Mouse (Mus musculus) lung, postnatal 0 days (tissue): ENCODE data around the gene Chrnb1. TPM values are rescaled to one million over a fixed set of nuclear protein-coding genes. Genes with fewer than 3 reads are reported as not detected.

Experiments used
- ATAC-seq: fragments of 200-750 bp; cut with Nextera tagmentation; 2 replicates; pipeline ENCODE4 v1.8.0; 2017; ENCODE audit warnings: moderate library complexity
- DNase-seq: peaks from one replicate; pipeline ENCODE4 v3.0.0-alpha.2; 2016; ENCODE audit warnings: low spot score
- H3K27ac ChIP-seq: fragments of 300-500 bp; sonication (generic); 2 replicates; pipeline ENCODE4 v1.5.1; 2014; ENCODE audit warnings: antibody characterized with exemption, mild to moderate bottlenecking, low read length, mixed read lengths
- H3K27me3 ChIP-seq: fragments of 300-500 bp; sonication (generic); replicated peaks from 2 replicates; pipeline ENCODE4 v1.6.1; 2014; ENCODE audit warnings: low read length, mixed read lengths; ENCODE audit not compliant: insufficient read depth
- H3K36me3 ChIP-seq: fragments of 300-500 bp; sonication (generic); 2 replicates; pipeline ENCODE4 v1.6.1; 2014; ENCODE audit warnings: low read length, mixed read lengths; ENCODE audit not compliant: insufficient read depth
- H3K4me1 ChIP-seq: fragments of 300-500 bp; sonication (generic); 2 replicates; pipeline ENCODE4 v1.6.1; 2014; ENCODE audit warnings: antibody characterized with exemption, low read depth, low read length, mixed read lengths; ENCODE audit not compliant: insufficient read depth
- H3K4me2 ChIP-seq: fragments of 300-500 bp; sonication (generic); replicated peaks from 2 replicates; pipeline ENCODE4 v1.6.1; 2014; ENCODE audit warnings: low read depth, mild to moderate bottlenecking, low read length, moderate library complexity, mixed read lengths
- H3K4me3 ChIP-seq: fragments of 300-500 bp; sonication (generic); 2 replicates; pipeline ENCODE4 v1.5.1; 2014; ENCODE audit warnings: low read depth, low read length
- H3K9ac ChIP-seq: fragments of 300-500 bp; sonication (generic); replicated peaks from 2 replicates; pipeline ENCODE4 v1.6.1; 2014; ENCODE audit warnings: low read depth, mild to moderate bottlenecking
- H3K9me3 ChIP-seq: fragments of 300-500 bp; sonication (generic); 2 replicates; pipeline ENCODE4 v1.6.1; 2016; ENCODE audit warnings: low read length, mixed read lengths
- CTCF ChIP-seq: IDR thresholded peaks from 2 replicates; pipeline ENCODE4 v1.5.1; 2016; ENCODE audit warnings: antibody characterized with exemption, mild to moderate bottlenecking
- EP300 ChIP-seq: IDR thresholded peaks from 2 replicates; pipeline ENCODE4 v1.6.1; 2016; ENCODE audit warnings: antibody characterized with exemption, mild to moderate bottlenecking, control low read depth
- WGBS: fragments of 180-500 bp; shearing (Covaris S2); extraction: QIAGEN DNeasy Blood & Tissue Kit; methylation state at CpG from one replicate; pipeline ENCODE4 v1.1.7; 2014; 5-methylcytosine and 5-hydroxymethylcytosine counted together
- polyA plus RNA-seq: library from polyadenylated mRNA; unstranded; fragments of >200 nt; fragmentation: Nextera tagmentation; extraction: Ambion mirVana; gene quantifications from 2 replicates; pipeline ENCODE4 v1.2.1, GENCODE M21; 2015

Gene Chrnb1
- polyA plus RNA-seq, 1 experiment from 2014 or later: 16.2 TPM

DNA sequence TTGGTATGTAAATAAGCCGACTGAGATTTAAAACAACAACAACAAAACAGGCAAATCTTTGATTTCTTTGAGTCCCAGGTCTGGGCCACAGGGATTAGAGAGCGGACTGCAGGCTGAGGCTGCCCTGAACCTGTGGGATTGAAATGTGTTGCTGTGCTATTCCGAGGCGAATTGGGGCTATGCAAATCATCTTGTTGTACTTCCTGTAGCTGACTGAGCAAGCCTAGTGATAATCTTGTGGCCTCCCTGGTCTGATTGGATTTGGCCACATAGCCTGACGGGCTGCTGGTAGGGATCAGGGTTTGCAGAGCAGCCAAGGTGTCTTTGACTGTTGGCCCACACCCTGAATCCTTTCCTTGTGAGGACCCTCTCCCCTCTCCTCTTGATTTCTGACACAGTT is 20.8 kb downstream of the Chrnb1 start:
- TF ChIP-seq CTCF: no peak
- TF ChIP-seq EP300: no peak
- Histone ChIP-seq H3K4me3 (no peak overlapping the region), H3K36me3 (no peaks in the 10 kb centered on the region), H3K9me3 (no peaks in the 10 kb centered on the region), H3K4me1 (no peaks in the 10 kb centered on the region), H3K9ac (no peak overlapping the region), H3K27ac (no peak overlapping the region), H3K27me3 (no peaks in the 10 kb centered on the region), H3K4me2 (no peak overlapping the region)
- DNase-seq (no peak), ATAC-seq (no peak)
- 62% methylated on average over 5 of the region's 5 CpGs for WGBS

GRCm38 (mm10) chr11:69767625-69767909 is 28.2 kb downstream of the Chrnb1 start:
- H3K4me3 ChIP-seq: peak overlapping the region; percentile 97; the same call in 1 of the 2 replicates
- WGBS: 41% methylated on average over 4 of the region's 4 CpGs
- H3K4me2 ChIP-seq: peak overlapping the region; percentile 57
- no peaks in the 10 kb centered on the region for H3K27me3 ChIP-seq
- ATAC-seq (peak; percentile 38), DNase-seq (peak; percentile 69)
- peak overlapping the region; percentile 99; the same call in 1 of the 2 replicates for H3K27ac ChIP-seq
- H3K36me3 ChIP-seq: no peaks in the 10 kb centered on the region
- TF ChIP-seq EP300: peak; percentile 68; the same call in 1 of the 2 replicates
- no peak for TF ChIP-seq CTCF
- H3K9ac ChIP-seq: 0 out of 2 replicates have a peak overlapping the region, but pooled peaks have one; percentile 3
- H3K4me1 ChIP-seq: peaks cover 13% of the 10 kb centered on the region; the same call in 1 of the 2 replicates
- no peaks in the 10 kb centered on the region for H3K9me3 ChIP-seq

GRCm38 (mm10) chr11:69766872-69767624 is 28.7 kb downstream of the Chrnb1 start:
- ATAC-seq: 0 out of 2 replicates have a peak, but pooled peaks have one; percentile 12
- peak; percentile 44 for DNase-seq
- no peaks in the 10 kb centered on the region for H3K9me3 ChIP-seq
- H3K27me3 ChIP-seq: no peaks in the 10 kb centered on the region
- H3K4me2 ChIP-seq: peak overlapping the region; percentile 57
- peak overlapping the region; percentile 99 for H3K9ac ChIP-seq
- H3K27ac ChIP-seq: peak overlapping the region; percentile 99
- no peak for TF ChIP-seq CTCF
- TF ChIP-seq EP300: no peak; the same call in 1 of the 2 replicates
- 42% methylated on average over 13 of the region's 13 CpGs for WGBS
- peak overlapping the region; percentile 97 for H3K4me3 ChIP-seq
- H3K36me3 ChIP-seq: no peaks in the 10 kb centered on the region
- H3K4me1 ChIP-seq: peaks cover 13% of the 10 kb centered on the region; the same call in 1 of the 2 replicates

DNA sequence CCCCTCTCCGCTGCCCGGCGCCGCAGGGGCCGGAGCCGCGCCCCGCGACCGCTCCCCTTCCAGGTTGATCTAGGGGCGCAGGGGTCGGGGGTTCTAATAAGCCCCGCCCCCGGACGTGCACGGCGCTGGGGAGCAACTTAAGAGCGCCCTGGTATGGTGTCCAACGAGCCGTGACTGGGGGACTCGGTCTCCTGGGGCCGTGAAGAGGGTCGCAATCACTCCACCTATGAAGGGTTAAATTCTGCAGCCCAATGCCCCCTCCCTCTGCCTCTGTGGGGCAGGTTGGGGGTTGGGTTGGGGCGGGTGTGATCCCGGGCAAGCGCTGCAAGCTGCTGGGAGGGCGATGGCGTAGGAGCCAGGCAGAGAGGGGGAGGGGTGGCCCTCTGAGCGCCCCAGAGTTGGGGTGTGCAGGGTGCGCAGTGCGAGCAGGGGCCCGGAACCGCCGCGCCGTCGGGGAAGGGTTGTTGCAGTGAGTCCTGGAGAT is 29.6 kb downstream of the Chrnb1 start:
- peak overlapping the region; percentile 57 for H3K4me2 ChIP-seq
- peak overlapping the region; percentile 99 for H3K27ac ChIP-seq
- H3K36me3 ChIP-seq: no peaks in the 10 kb centered on the region
- ATAC-seq: peak; percentile 87
- peaks cover 13% of the 10 kb centered on the region; the same call in 1 of the 2 replicates for H3K4me1 ChIP-seq
- H3K27me3 ChIP-seq: no peaks in the 10 kb centered on the region
- TF ChIP-seq CTCF: peak; percentile 20; the same call in 1 of the 2 replicates
- no peak for TF ChIP-seq EP300
- no peaks in the 10 kb centered on the region for H3K9me3 ChIP-seq
- H3K4me3 ChIP-seq: peak overlapping the region; percentile 97
- peak overlapping the region; percentile 99 for H3K9ac ChIP-seq
- peak; percentile 87 for DNase-seq
- WGBS: 1% methylated on average over 21 of the region's 37 CpGs

DNA sequence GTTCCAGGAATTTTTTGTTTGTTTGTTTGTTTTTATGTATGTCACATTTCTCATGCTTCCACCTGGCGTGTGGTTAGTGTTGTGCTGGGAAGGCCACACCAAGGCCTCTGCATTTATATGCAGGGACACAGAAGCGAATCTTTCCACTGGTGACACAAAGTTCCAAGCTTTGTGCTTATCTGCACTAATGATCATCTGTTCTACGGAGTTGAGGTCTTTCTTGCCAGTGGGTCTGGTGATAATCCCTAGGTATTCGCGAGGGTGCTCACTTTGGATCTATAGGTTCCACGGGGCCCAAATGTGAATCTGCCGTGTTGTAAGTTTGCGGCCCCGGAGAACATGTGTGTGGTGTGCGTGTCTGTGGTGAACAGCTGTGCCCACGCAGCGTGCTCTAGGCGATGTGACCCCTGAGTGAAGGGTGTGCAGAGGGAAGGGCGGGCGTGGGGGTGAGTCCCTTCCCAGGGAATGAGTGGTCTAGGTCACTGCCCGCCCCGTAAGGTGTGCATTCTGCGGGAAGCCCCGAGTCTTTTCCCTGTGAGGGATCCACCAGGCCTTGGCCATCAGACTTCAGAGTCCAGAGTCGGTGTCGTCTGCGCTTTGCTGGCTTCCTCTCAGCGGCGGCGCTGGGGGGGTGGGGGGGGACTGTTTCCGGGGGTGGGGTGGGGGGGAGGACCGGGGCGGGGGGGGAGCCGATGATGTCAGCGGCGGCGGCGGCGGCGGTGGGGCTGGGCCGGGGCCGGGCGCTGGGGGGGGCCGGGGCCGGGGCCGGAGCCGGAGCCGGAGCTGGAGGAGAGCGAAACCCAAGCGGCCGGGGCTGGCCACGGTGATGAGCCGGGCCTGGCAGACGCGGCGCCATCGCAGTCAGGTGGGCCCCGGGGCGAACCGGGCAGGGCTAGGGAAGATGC is 30.3 kb downstream of the Chrnb1 start, which contains the start of gene Zbtb4:
Zbtb4 (plus strand) TSS at position 692 of the 905 bp plus-strand sequence.
- Histone ChIP-seq H3K36me3 (no peaks in the 10 kb centered on the region), H3K9ac (peak within 1 kb of the TSS; percentile 99), H3K4me1 (peaks cover 13% of the 10 kb centered on the region; the same call in 1 of the 2 replicates), H3K4me2 (peak within 1 kb of the TSS; percentile 57), H3K27ac (peak within 1 kb of the TSS; percentile 99), H3K4me3 (peak within 1 kb of the TSS; percentile 97), H3K9me3 (no peaks in the 10 kb centered on the region), H3K27me3 (no peaks in the 10 kb centered on the region)
- ATAC-seq (peak; percentile 75), DNase-seq (peak; percentile 56)
- WGBS: 26% methylated on average over 23 of the region's 55 CpGs
- TF ChIP-seq EP300 (no peak), CTCF (no peak)

DNA sequence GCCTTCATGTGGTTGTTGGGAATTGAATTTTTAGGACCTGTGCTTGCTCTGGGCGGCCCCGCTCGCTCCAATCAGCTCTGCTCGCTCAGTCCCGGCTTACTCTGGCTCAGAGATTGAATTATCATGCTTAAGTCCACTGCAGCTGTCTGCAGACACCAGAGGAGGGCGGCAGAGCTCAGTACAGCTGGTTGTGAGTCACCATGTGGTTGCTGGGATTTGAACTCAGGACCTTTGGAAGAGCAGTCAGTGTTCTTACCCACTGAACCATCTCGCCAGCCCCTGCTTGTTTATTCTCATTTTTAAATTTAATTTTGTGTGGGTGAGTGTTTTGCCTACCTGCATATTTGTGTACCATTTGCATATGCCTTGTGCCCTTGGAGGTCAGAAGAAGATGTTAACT is 32.2 kb downstream of the Chrnb1 start:
- H3K4me2 ChIP-seq: no peak overlapping the region
- TF ChIP-seq EP300: no peak
- TF ChIP-seq CTCF: peak; percentile 55
- no peaks in the 10 kb centered on the region for H3K9me3 ChIP-seq
- H3K36me3 ChIP-seq: no peaks in the 10 kb centered on the region
- H3K27ac ChIP-seq: no peak overlapping the region
- no peak for ATAC-seq
- 73% methylated on average over 7 of the region's 7 CpGs for WGBS
- H3K9ac ChIP-seq: no peak overlapping the region
- no peaks in the 10 kb centered on the region for H3K27me3 ChIP-seq
- H3K4me1 ChIP-seq: peaks cover 16% of the 10 kb centered on the region; the same call in 1 of the 2 replicates
- DNase-seq: no peak
- no peak overlapping the region for H3K4me3 ChIP-seq
